Mouse (Mus musculus) intestine, embryonic 16.5 days (tissue): ENCODE measurements around the gene Rab42. TPM values are rescaled to one million over a fixed set of nuclear protein-coding genes. Genes with fewer than 3 reads are reported as not detected.

Experiments used
- ATAC-seq: fragments of 200-750 bp; cut with Nextera tagmentation; 2 replicates; pipeline ENCODE4 v1.8.0; 2017; ENCODE audit warnings: moderate TSS enrichment, moderate library complexity
- H3K27ac ChIP-seq: fragments of 300-500 bp; sonication (generic); 2 replicates; pipeline ENCODE4 v1.5.1; 2014; ENCODE audit warnings: mild to moderate bottlenecking, low read length
- H3K27me3 ChIP-seq: fragments of 300-500 bp; sonication (generic); replicated peaks from 2 replicates; pipeline ENCODE4 v1.6.1; 2014; ENCODE audit warnings: low read length, control low read depth, mixed read lengths; ENCODE audit not compliant: control insufficient read depth, insufficient read depth
- H3K36me3 ChIP-seq: fragments of 300-500 bp; sonication (generic); 2 replicates; pipeline ENCODE4 v1.6.1; 2014; ENCODE audit warnings: low read length, control low read depth; ENCODE audit not compliant: control insufficient read depth, insufficient read depth
- H3K4me1 ChIP-seq: fragments of 300-500 bp; sonication (generic); 2 replicates; pipeline ENCODE4 v1.6.1; 2014; ENCODE audit warnings: low read length, control low read depth, mixed read lengths; ENCODE audit not compliant: control insufficient read depth, insufficient read depth
- H3K4me2 ChIP-seq: fragments of 300-500 bp; sonication (generic); 2 replicates; pipeline ENCODE4 v1.6.1; 2014; ENCODE audit warnings: low read depth, low read length, control low read depth
- H3K4me3 ChIP-seq: fragments of 300-500 bp; sonication (generic); 2 replicates; pipeline ENCODE4 v1.5.1; 2014; ENCODE audit warnings: mild to moderate bottlenecking, low read length
- H3K9ac ChIP-seq: fragments of 300-500 bp; sonication (generic); 2 replicates; pipeline ENCODE4 v1.6.1; 2014; ENCODE audit warnings: low read depth, low read length
- H3K9me3 ChIP-seq: fragments of 300-500 bp; sonication (generic); 2 replicates; pipeline ENCODE4 v1.6.1; 2016; ENCODE audit warnings: low read length, control low read depth; ENCODE audit not compliant: control insufficient read depth
- WGBS: fragments of 180-500 bp; shearing (Covaris S2); extraction: QIAGEN DNeasy Blood & Tissue Kit; methylation state at CpG from one replicate; pipeline ENCODE4 v1.1.7; 2014; 5-methylcytosine and 5-hydroxymethylcytosine counted together
- polyA plus RNA-seq: library from polyadenylated mRNA; unstranded; fragments of >200 nt; fragmentation: Nextera tagmentation; extraction: Ambion mirVana; gene quantifications from 2 replicates; pipeline ENCODE4 v1.2.1, GENCODE M21; 2015

Rab42 gene
- polyA plus RNA-seq: 5.3 and 7.8 TPM in 2 replicates

- peak within 1 kb of the TSS; percentile 59; the same call in 1 of the 2 replicates for H3K27ac ChIP-seq
- H3K9ac ChIP-seq: peak within 1 kb of the TSS; percentile 77
- peak within 1 kb of the TSS; percentile 78 for H3K4me2 ChIP-seq
- H3K4me3 ChIP-seq: peak within 1 kb of the TSS; percentile 60
- H3K27me3 ChIP-seq: no peaks in the 10 kb centered on the region
- peak; percentile 72 for ATAC-seq
- no peaks in the 10 kb centered on the region for H3K9me3 ChIP-seq
- H3K4me1 ChIP-seq: peaks cover 5% of the 10 kb centered on the region
- 2% methylated on average over 31 of the region's 31 CpGs for WGBS
- no peaks in the 10 kb centered on the region for H3K36me3 ChIP-seq
These were observed at the start of gene Rab42 for GRCm38 (mm10) chr4:132302939-132303479. Rab42 (minus strand) TSS chr4:132303385.

GRCm38 (mm10) chr4:132352739-132353138 is 49.6 kb upstream of the Rab42 start:
- peak overlapping the region; percentile 66 for H3K4me2 ChIP-seq
- peak overlapping the region; percentile 84 for H3K27ac ChIP-seq
- H3K4me3 ChIP-seq: peak overlapping the region; percentile 69
- peaks cover 14% of the 10 kb centered on the region for H3K4me1 ChIP-seq
- no peak for ATAC-seq
- H3K9me3 ChIP-seq: no peaks in the 10 kb centered on the region
- WGBS: under 1% methylated on average over 14 of the region's 14 CpGs
- peak overlapping the region; percentile 77 for H3K9ac ChIP-seq
- H3K27me3 ChIP-seq: no peaks in the 10 kb centered on the region
- no peaks in the 10 kb centered on the region for H3K36me3 ChIP-seq

- Histone ChIP-seq H3K4me3 (peak overlapping the region; percentile 69; the same call in 1 of the 2 replicates), H3K36me3 (no peaks in the 10 kb centered on the region), H3K9me3 (no peaks in the 10 kb centered on the region), H3K4me2 (peak overlapping the region; percentile 66), H3K27me3 (no peaks in the 10 kb centered on the region), H3K9ac (peak overlapping the region; percentile 77; the same call in 1 of the 2 replicates), H3K4me1 (peaks cover 14% of the 10 kb centered on the region), H3K27ac (peak overlapping the region; percentile 1; the same call in 1 of the 2 replicates)
- WGBS: 47% methylated on average over 1 of the region's 1 CpGs
- ATAC-seq: no peak
These were observed 48.2 kb upstream of the Rab42 start for GRCm38 (mm10) chr4:132351401-132351800.

GRCm38 (mm10) chr4:132350854-132351253 is 47.7 kb upstream of the Rab42 start:
- no peak overlapping the region for H3K9ac ChIP-seq
- no peak for ATAC-seq
- no peak overlapping the region for H3K27ac ChIP-seq
- no peaks in the 10 kb centered on the region for H3K27me3 ChIP-seq
- H3K4me2 ChIP-seq: no peak overlapping the region
- H3K4me1 ChIP-seq: peaks cover 12% of the 10 kb centered on the region
- WGBS: 75% methylated on average over 3 of the region's 3 CpGs
- no peak overlapping the region for H3K4me3 ChIP-seq
- H3K36me3 ChIP-seq: no peaks in the 10 kb centered on the region
- H3K9me3 ChIP-seq: no peaks in the 10 kb centered on the region

GRCm38 (mm10) chr4:132350123-132350740 is 47.0 kb upstream of the Rab42 start:
- peaks cover 13% of the 10 kb centered on the region for H3K4me1 ChIP-seq
- H3K4me2 ChIP-seq: no peak overlapping the region
- H3K27ac ChIP-seq: peak overlapping the region; percentile 20; the same call in 1 of the 2 replicates
- WGBS: 51% methylated on average over 2 of the region's 2 CpGs
- H3K9me3 ChIP-seq: no peaks in the 10 kb centered on the region
- H3K4me3 ChIP-seq: no peak overlapping the region
- no peaks in the 10 kb centered on the region for H3K27me3 ChIP-seq
- peak overlapping the region; percentile 16; the same call in 1 of the 2 replicates for H3K9ac ChIP-seq
- no peak for ATAC-seq
- no peaks in the 10 kb centered on the region for H3K36me3 ChIP-seq

GRCm38 (mm10) chr4:132349495-132350122 is 46.4 kb upstream of the Rab42 start:
- Histone ChIP-seq H3K27ac (no peak overlapping the region), H3K9ac (0 out of 2 replicates have a peak overlapping the region, but pooled peaks have one; percentile 16), H3K4me1 (peaks cover 15% of the 10 kb centered on the region), H3K4me3 (no peak overlapping the region), H3K36me3 (no peaks in the 10 kb centered on the region), H3K27me3 (no peaks in the 10 kb centered on the region), H3K4me2 (no peak overlapping the region), H3K9me3 (no peaks in the 10 kb centered on the region)
- no peak for ATAC-seq
- WGBS: 59% methylated on average over 3 of the region's 3 CpGs

- H3K4me3 ChIP-seq: no peak overlapping the region
- 49% methylated on average over 3 of the region's 3 CpGs for WGBS
- H3K4me1 ChIP-seq: peaks cover 33% of the 10 kb centered on the region
- H3K9me3 ChIP-seq: no peaks in the 10 kb centered on the region
- H3K4me2 ChIP-seq: no peak overlapping the region
- H3K27ac ChIP-seq: peak overlapping the region; percentile 82
- no peak overlapping the region for H3K9ac ChIP-seq
- no peak; the same call in 1 of the 2 replicates for ATAC-seq
- H3K36me3 ChIP-seq: no peaks in the 10 kb centered on the region
- H3K27me3 ChIP-seq: no peaks in the 10 kb centered on the region
These were observed 43.5 kb upstream of the Rab42 start for GRCm38 (mm10) chr4:132346661-132347060.

- Histone ChIP-seq H3K4me2 (no peak overlapping the region), H3K36me3 (no peaks in the 10 kb centered on the region), H3K4me3 (no peak overlapping the region), H3K27me3 (no peaks in the 10 kb centered on the region), H3K9me3 (no peaks in the 10 kb centered on the region), H3K9ac (no peak overlapping the region), H3K27ac (peak overlapping the region; percentile 82), H3K4me1 (peaks cover 29% of the 10 kb centered on the region)
- 65% methylated on average over 4 of the region's 4 CpGs for WGBS
- ATAC-seq: peak; percentile 52
These were observed 43.1 kb upstream of the Rab42 start for GRCm38 (mm10) chr4:132346261-132346660.

- H3K4me3 ChIP-seq: no peak overlapping the region
- no peaks in the 10 kb centered on the region for H3K27me3 ChIP-seq
- H3K9ac ChIP-seq: no peak overlapping the region; the same call in 1 of the 2 replicates
- ATAC-seq: peak; percentile 21
- H3K36me3 ChIP-seq: no peaks in the 10 kb centered on the region
- 43% methylated on average over 5 of the region's 5 CpGs for WGBS
- H3K4me2 ChIP-seq: no peak overlapping the region
- H3K27ac ChIP-seq: peak overlapping the region; percentile 82
- H3K4me1 ChIP-seq: peaks cover 29% of the 10 kb centered on the region
- H3K9me3 ChIP-seq: no peaks in the 10 kb centered on the region
These were observed 42.6 kb upstream of the Rab42 start for GRCm38 (mm10) chr4:132345843-132346212.
